Mouse (Mus musculus) monocyte, adult 2 months (primary cell): ENCODE data around the gene Gm6351.
"Not testable (repeated sequence)": the region's sequence is repeated elsewhere in the genome, so short reads cannot be mapped to it uniquely, and the experiment has no call there.

Experiments used
- DNase-seq, 2 experiments: peaks; one replicate each; pipeline ENCODE4 v3.0.0; 2022; ENCODE audit warnings: low spot score in 2 of 2, low read depth in 1 of 2

Gm6351 gene

GRCm38 (mm10) chr5:94076085-94076484, at the start of gene Gm6351:
Gene Gm6351 (plus strand): TSS chr5:94076385.
- not testable (repeated sequence) for DNase-seq

GRCm38 (mm10) chr5:94070445-94070844, 5.7 kb upstream of the Gm6351 start, which contains the start of gene BC061212:
Gene BC061212 (minus strand): TSS chr5:94070545.
- not testable (repeated sequence) for DNase-seq
